Mouse (Mus musculus): ENCODE measurements around the gene Hao2.

- no peak for TF ChIP-seq POLR2A (IDR thresholded peaks at IDR 0.05; ENCODE audit: extremely low read depth, insufficient read depth, low read length)
- no peak for TF ChIP-seq CTCF (IDR thresholded peaks at IDR 0.05; ENCODE audit: extremely low read depth, insufficient read depth, low read length)
These were observed 23.8 kb upstream of the Hao2 start for GRCm38 (mm10) chr3:98916856-98917255.
